Mouse (Mus musculus): ENCODE measurements around the gene Tph1. TPM values are rescaled to one million over a fixed set of nuclear protein-coding genes. Genes with fewer than 3 reads are reported as not detected.
A peak's percentile ranks its signal among the peaks of the same experiment; 100 is the strongest.

Gene Tph1
- total RNA-seq, 2 experiments from 2014 or later = not detected

DNA sequence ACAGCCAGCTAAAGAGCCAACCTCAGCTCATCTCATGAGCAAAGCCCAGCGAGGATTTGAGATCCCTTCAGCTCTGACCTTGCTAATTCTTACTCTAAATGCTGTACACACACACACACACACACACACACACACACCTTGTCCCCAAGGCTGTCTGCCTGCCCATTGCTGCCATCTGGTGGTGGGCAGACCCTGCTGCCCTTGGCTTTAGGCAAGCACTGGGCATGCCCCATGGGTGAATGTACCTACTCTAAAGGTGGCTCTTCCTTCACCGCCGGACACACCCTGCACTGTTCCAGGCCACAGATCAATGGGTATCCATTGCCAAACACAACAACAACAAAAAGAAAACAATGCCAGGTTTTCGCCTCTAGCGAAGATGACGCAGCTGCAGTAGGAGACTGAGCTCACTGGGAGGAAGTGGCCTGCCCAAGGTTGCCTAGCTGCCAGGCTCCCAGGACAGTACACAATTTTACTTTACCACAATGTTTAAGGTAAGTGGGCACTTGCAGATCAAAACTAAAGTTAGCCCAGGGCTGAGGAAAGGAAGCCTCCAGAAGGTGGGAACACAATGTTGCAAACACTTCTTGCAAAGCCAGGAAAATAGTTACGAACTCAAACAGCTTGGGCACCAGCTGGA is 65.8 kb downstream of the Tph1 start:
- intact Hi-C loops (cut with DNase I) = loop anchor here (1.0 to 5.0 kb wide), 4 partner anchors 144 to 510 kb away; no protein-coding TSS in a partner anchor
- peak; percentile 66 to 76 for DNase-seq

- DNase-seq = peak in 1 of 2 experiments; percentile 44
- intact Hi-C loops (cut with DNase I) = no loop called here
Observed at GRCm38 (mm10) chr7:46603051-46603450, 69.3 kb downstream of the Tph1 start.

DNA sequence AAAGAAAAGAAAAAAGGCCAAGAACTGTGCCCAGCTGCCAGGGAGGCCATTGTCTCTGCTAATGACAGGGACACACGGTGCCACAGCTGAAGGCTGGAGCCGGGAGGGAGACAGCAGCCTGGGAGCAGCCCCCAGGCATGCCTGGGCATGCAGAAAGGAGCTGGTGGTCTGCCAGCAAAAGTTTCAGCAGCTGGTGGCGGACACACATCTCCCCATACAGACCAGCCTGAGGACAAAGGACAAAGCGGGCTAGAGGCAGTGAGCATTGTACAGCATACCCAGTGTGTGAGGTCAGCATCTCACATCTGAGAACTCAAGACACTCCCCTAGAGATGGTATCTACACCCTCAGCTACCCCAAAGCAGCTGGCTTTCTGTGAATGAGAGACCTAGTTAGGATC is 70.3 kb downstream of the Tph1 start:
- intact Hi-C loops (cut with DNase I) = no loop called here
- DNase-seq = no peak

- intact Hi-C loops (cut with DNase I) = no loop called here
Observed at GRCm38 (mm10) chr7:46601097-46601496, 71.2 kb downstream of the Tph1 start.

GRCm38 (mm10) chr7:46597006-46597405 is 75.3 kb downstream of the Tph1 start:
- no peak for DNase-seq
- intact Hi-C loops (cut with DNase I) = no loop called here

More at GRCm38 (mm10) chr7:46601097-46601496, 71.2 kb downstream of the Tph1 start:
- no peak for DNase-seq

Other genes starting within 250 kb of the Tph1 start
- gene Sergef, start 32.7 kb downstream of the Tph1 start, total RNA-seq (2021) = 1 to 10 TPM; 3.0 to 4.7 TPM
- 1 to 10 TPM; 3.8 to 4.3 TPM for gene Saal1, start 38.1 kb upstream of the Tph1 start, total RNA-seq (2021)
- gene Saa3, start 43.2 kb upstream of the Tph1 start, total RNA-seq (2021) = 1 to 10 TPM; 1.4 to 1.8 TPM
- not detected for gene Saa4, start 60.1 kb upstream of the Tph1 start, total RNA-seq (2021)
- gene Saa1, start 70.4 kb upstream of the Tph1 start, total RNA-seq (2021) = not detected
- not detected for gene Saa2, start 79.3 kb upstream of the Tph1 start, total RNA-seq (2021)
- gene Hps5, start 123.5 kb upstream of the Tph1 start, total RNA-seq (2021) = 10 to 100 TPM in 1 of 2 experiments, 1 to 10 TPM in 1; 8.8 to 12.7 TPM
- 10 to 100 TPM; 16.9 to 19.5 TPM for gene Gtf2h1, start 123.6 kb upstream of the Tph1 start, total RNA-seq (2021)
- gene Ldha, start 168.9 kb upstream of the Tph1 start, total RNA-seq (2021) = 100 to 1,000 TPM; 776 to 801 TPM
- gene Ldhc, start 188.7 kb upstream of the Tph1 start, total RNA-seq (2021) = not detected
- gene Tsg101, start 247.4 kb upstream of the Tph1 start, total RNA-seq (2021) = 10 to 100 TPM; 60.5 to 61.6 TPM

All from heart, postnatal 36 days (tissue).